Mouse (Mus musculus): Measurements from ENCODE around the gene Ryr2. TPM values are rescaled to one million over a fixed set of nuclear protein-coding genes. Genes with fewer than 3 reads are reported as not detected.

The Ryr2 gene
- polyA plus RNA-seq, 2 experiments from 2014 or later = not detected

DNA sequence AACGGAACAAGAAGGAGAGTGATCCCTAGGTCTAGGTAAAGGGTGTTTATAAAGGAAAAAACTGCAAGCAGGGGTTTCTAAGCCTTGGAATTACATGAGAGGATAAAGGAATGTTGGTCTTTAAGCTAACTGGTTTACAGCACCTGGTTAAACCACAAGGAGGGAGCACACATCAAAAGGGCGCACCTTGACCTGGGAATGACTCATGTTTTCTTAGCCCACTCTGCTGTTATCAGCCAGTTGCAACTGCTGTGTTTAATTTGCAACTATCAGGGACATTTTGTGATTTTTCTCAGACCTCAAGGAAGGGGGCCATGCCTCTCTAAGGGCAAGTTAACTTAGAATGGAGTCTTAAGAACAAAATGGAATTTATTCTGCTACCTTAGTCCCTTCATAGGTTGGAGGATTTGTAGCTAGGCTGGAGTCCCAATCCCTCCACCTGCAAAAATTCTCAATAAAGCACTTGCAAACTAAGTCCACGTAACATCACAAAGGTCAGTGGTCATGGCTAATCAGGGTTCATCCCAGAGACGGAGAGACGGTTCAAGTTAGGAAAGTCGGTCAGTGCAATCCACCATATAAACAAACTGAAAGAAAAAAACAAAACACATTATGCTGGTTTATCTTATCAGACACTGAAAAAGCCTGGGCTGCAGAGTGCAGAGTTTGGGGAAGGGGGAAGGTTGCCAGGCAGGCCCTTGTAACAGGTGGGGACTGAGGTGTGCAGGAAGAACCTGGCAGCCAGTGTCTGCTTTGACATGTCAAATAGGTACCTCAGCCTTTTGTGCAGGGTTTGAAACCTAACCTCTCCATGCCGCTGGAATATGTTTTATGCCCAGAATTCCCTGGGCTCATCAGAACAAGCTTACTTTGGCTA is 574.5 kb downstream of the Ryr2 start:
- ATAC-seq = no peak

DNA sequence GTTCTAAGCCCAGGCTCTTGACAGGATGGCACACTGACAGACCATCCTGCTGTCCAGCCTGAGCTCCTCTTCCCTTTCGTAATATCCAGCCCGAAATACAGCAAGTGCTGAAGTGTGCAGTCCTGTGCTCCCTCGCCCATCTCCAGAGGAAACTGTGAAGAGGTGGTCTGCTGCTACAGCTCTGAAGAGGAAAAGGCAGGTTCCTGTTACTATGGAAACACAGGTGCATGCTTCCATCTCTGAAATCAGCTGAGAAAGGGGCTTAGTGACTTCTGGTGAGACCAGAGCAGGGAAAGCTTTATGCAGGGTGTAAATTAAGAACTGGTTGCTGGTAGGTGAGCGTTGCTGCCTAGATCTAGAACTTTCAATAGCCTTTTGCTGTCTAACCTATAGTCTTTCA is 583.1 kb downstream of the Ryr2 start:
- ATAC-seq = no peak

- ATAC-seq = no peak
Observed at GRCm38 (mm10) chr13:11520765-11521164, 586.0 kb downstream of the Ryr2 start.

DNA sequence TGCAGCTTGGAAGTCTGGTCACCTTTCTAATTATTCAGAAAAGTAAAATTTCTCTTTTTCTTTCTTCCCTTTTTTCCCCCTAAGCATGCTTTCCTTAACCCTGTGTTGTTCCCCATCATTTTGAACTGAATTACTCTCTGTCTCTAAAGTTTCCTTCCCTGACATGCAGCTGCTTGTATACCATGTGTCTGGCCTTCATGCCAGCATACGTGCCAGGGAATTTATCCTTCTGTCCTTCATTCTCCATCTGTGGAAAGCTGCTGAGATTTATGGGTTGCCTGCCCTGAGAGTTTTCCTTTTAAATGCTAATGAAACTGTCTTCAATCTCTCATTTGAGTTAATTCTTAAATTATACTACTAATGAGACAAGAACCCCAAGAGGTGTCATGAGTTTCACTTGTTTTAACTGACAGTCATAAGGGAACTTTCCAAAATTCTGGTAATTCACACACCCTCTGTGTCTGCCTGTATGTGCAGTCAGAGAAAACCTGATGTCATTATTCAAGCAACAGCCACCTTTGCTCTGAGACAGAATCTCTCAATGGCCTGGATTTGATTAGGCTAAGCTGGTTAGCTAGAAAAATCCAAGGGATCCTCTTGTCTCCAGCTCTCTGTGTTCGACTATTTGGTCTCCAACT is 595.1 kb downstream of the Ryr2 start:
- no peak for ATAC-seq

Other genes starting within 250 kb of the Ryr2 start
- gene Mtr, start 151.2 kb upstream of the Ryr2 start, polyA plus RNA-seq (2017; shearing (Covaris generic)) = 10 to 100 TPM; 14.4 to 14.9 TPM
- 10 to 100 TPM in 1 of 2 experiments, 1 to 10 TPM in 1; 4.9 to 10.4 TPM for gene Actn2, start 233.8 kb upstream of the Ryr2 start, polyA plus RNA-seq (2017; shearing (Covaris generic))